Mouse (Mus musculus) CD4-positive, CD25-positive, alpha-beta regulatory T cell, adult 4 months (primary cell): ENCODE measurements at regions not wholly inside any gene's neighbourhood (a gene's known extent, or its start where the extent isn't known, plus 50 kb on each side); places are given as distances from the start of the nearest gene placed in this dataset.

Experiments used
- ATAC-seq: one replicate; pipeline ENCODE4 v1.8.0; 2017

GRCm38 (mm10) chr9:52225646-52226045, 57.3 kb upstream of the Zc3h12c start:
- ATAC-seq, result no peak

GRCm38 (mm10) chr9:52223509-52224113, 55.2 kb upstream of the Zc3h12c start:
- no peak for ATAC-seq
